26 mouse cellular contexts compared by ENCODE assay signal in the genomic region with DNA sequence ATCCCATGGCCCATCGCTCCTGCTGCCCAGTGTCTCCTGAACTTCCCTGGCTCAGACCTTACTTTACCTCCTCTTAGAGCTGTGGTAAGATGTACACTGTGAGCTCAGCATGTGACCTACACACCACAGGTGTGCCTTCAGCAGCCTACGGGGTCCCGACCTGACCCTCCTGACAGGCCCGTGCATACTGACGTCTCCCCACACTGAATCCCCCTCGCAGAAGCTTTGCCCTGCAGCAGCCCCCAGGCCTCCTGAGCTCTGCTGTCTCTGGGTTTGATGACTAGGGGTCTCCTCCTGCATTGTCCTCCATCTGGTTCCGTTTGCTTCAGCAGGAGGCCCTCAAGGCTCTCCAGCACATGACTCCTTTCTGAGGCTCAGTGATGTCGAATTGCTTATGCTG. TPM values are rescaled to one million over a fixed set of nuclear protein-coding genes. Genes with fewer than 3 reads are reported as not detected.
DNase-seq lines count a peak whose midpoint lies in the region; ATAC-seq and TF ChIP-seq lines count a peak whose summit lies in the region.
"Had no signal": no experiment of that assay in that cellular context is flagged by ENCODE, and none has a peak within 500 bp of the region (broad histone marks: within the 10 kb centered on the region; RNA-seq: fewer than 3 reads in every experiment).

No protein-coding gene starts in this region.

- H3K9me3 ChIP-seq in forebrain, embryonic 12.5 days, result no peaks in the 10 kb centered on the region
- no peaks in the 10 kb centered on the region for H3K9me3 ChIP-seq in forebrain, embryonic 16.5 days (ENCODE audit: control insufficient read depth, low read length)
- H3K9me3 ChIP-seq in heart, postnatal 0 days (replicated peaks; ENCODE audit: control insufficient read depth, low read length), result no peaks in the 10 kb centered on the region
- H3K9me3 ChIP-seq: embryonic facial prominence, embryonic 10.5 days; embryonic facial prominence, embryonic 15.5 days; liver, embryonic 12.5 days; megakaryocyte, embryonic 14.5 days; midbrain, embryonic 13.5 days had no signal

- no peaks in the 10 kb centered on the region for H3K4me1 ChIP-seq in forebrain, embryonic 12.5 days
- no peaks in the 10 kb centered on the region for H3K4me1 ChIP-seq in forebrain, embryonic 16.5 days (replicated peaks; ENCODE audit: control insufficient read depth, insufficient read depth, low read length)
- H3K4me1 ChIP-seq in heart, postnatal 0 days (ENCODE audit: control insufficient read depth, insufficient read depth), result no peaks in the 10 kb centered on the region
- H3K4me1 ChIP-seq in thymus, adult 2 months (replicated peaks; ENCODE audit: control insufficient read depth, insufficient read depth, low read length), result peaks cover 46% of the 10 kb centered on the region
- H3K4me1 ChIP-seq: embryonic facial prominence, embryonic 15.5 days; midbrain, embryonic 13.5 days had no signal

- H3K4me2 ChIP-seq in forebrain, embryonic 12.5 days, result no peak overlapping the region
- H3K4me2 ChIP-seq in forebrain, embryonic 16.5 days (ENCODE audit: low read length), result no peak overlapping the region
- H3K4me2 ChIP-seq in heart, postnatal 0 days (ENCODE audit: low read depth, low read length), result no peak overlapping the region
- H3K4me2 ChIP-seq: embryonic facial prominence, embryonic 15.5 days; hindbrain, embryonic 14.5 days; liver, embryonic 12.5 days; midbrain, embryonic 13.5 days had no signal

- ATAC-seq in forebrain, embryonic 12.5 days (ENCODE audit: low FRiP score), result no peak
- ATAC-seq in forebrain, embryonic 16.5 days, result no peak
- no peak for ATAC-seq in heart, postnatal 0 days (ENCODE audit: insufficient read depth, low read depth)
- ATAC-seq in erythroblast, adult 5-6 weeks (replicated peaks; ENCODE audit: low FRiP score, poor library complexity, severe bottlenecking), result 0 out of 2 replicates have a peak, but pooled peaks have one; percentile 12
- ATAC-seq: forebrain, postnatal 0 days; intestine, postnatal 0 days; liver, embryonic 12.5 days; liver, postnatal 0 days; midbrain, embryonic 13.5 days had no signal

- 87% methylated on average over 8 of the region's 8 CpGs for WGBS in forebrain, embryonic 12.5 days
- 89% methylated on average over 8 of the region's 8 CpGs for WGBS in forebrain, embryonic 16.5 days
- WGBS in heart, postnatal 0 days, result 88% methylated on average over 8 of the region's 8 CpGs
- WGBS in thymus, adult 2 months, result 47% methylated on average over 8 of the region's 8 CpGs

- no peak overlapping the region for H3K27ac ChIP-seq in forebrain, embryonic 12.5 days
- H3K27ac ChIP-seq in forebrain, embryonic 16.5 days (ENCODE audit: low read length), result no peak overlapping the region
- H3K27ac ChIP-seq in heart, postnatal 0 days (ENCODE audit: low read depth), result peak overlapping the region; percentile 60; the same call in 1 of the 2 replicates
- peak overlapping the region; percentile 98 for H3K27ac ChIP-seq in thymus, adult 2 months (ENCODE audit: control insufficient read depth, insufficient read depth, low read length)
- H3K27ac ChIP-seq: embryonic facial prominence, embryonic 10.5 days; embryonic facial prominence, embryonic 15.5 days; hindbrain, embryonic 14.5 days; liver, embryonic 12.5 days; midbrain, embryonic 13.5 days had no signal

- 0 out of 2 replicates have a peak, but pooled peaks have one; percentile 2 for TF ChIP-seq POLR2A in thymus, adult 2 months (IDR thresholded peaks at IDR 0.05; ENCODE audit: control insufficient read depth, extremely low read depth, insufficient read depth, low read length, poor library complexity)

- no peak for TF ChIP-seq CTCF in heart, postnatal 0 days (IDR thresholded peaks at IDR 0.05; ENCODE audit: low read depth)
- TF ChIP-seq CTCF in thymus, adult 2 months (IDR thresholded peaks at IDR 0.05; ENCODE audit: borderline replicate concordance, control insufficient read depth, extremely low read depth, insufficient read depth, low read length, poor library complexity), result no peak

- TF ChIP-seq EP300 in heart, postnatal 0 days (IDR thresholded peaks at IDR 0.05; ENCODE audit: low read depth), result no peak

- H3K9ac ChIP-seq in forebrain, embryonic 12.5 days, result 0 out of 2 replicates have a peak overlapping the region, but pooled peaks have one; percentile 4
- H3K9ac ChIP-seq in forebrain, embryonic 16.5 days (replicated peaks; ENCODE audit: low read depth, low read length), result no peak overlapping the region
- no peak overlapping the region; the same call in 1 of the 2 replicates for H3K9ac ChIP-seq in heart, postnatal 0 days (replicated peaks; ENCODE audit: low read depth, low read length)
- H3K9ac ChIP-seq: embryonic facial prominence, embryonic 15.5 days; forebrain, postnatal 0 days; hindbrain, embryonic 14.5 days; liver, embryonic 12.5 days; liver, postnatal 0 days; midbrain, embryonic 13.5 days had no signal

- no peaks in the 10 kb centered on the region for H3K27me3 ChIP-seq in forebrain, embryonic 12.5 days
- no peaks in the 10 kb centered on the region for H3K27me3 ChIP-seq in forebrain, embryonic 16.5 days (replicated peaks; ENCODE audit: control insufficient read depth, insufficient read depth, low read length)
- no peaks in the 10 kb centered on the region for H3K27me3 ChIP-seq in heart, postnatal 0 days (ENCODE audit: control insufficient read depth, insufficient read depth, low read length)
- H3K27me3 ChIP-seq in thymus, adult 2 months (ENCODE audit: control insufficient read depth, insufficient read depth, low read length), result no peaks in the 10 kb centered on the region
- H3K27me3 ChIP-seq: embryonic facial prominence, embryonic 15.5 days; liver, embryonic 12.5 days; megakaryocyte, embryonic 14.5 days; midbrain, embryonic 13.5 days had no signal

- H3K4me3 ChIP-seq in forebrain, embryonic 12.5 days (replicated peaks), result no peak overlapping the region
- no peak overlapping the region for H3K4me3 ChIP-seq in forebrain, embryonic 16.5 days (replicated peaks; ENCODE audit: low read length)
- no peak overlapping the region for H3K4me3 ChIP-seq in heart, postnatal 0 days (ENCODE audit: low read depth, low read length)
- H3K4me3 ChIP-seq in thymus, adult 2 months (ENCODE audit: control insufficient read depth, insufficient read depth, low read length), result peak overlapping the region; percentile 42
- H3K4me3 ChIP-seq: embryonic facial prominence, embryonic 10.5 days; embryonic facial prominence, embryonic 15.5 days; liver, embryonic 12.5 days; megakaryocyte, embryonic 14.5 days; midbrain, embryonic 13.5 days had no signal

- DNase-seq in heart, postnatal 0 days (ENCODE audit: low spot score), result no peak
- DNase-seq in heart, postnatal 4 days, result no peak
- DNase-seq in thymus, adult 2 months, result no peak
- no peak for DNase-seq in thymus, postnatal 25 days
- DNase-seq in layer of hippocampus, postnatal 36 days, result no peak
- DNase-seq: adrenal gland, adult 8-10 months; cerebellum, adult 2 months; cerebellum, postnatal 14 days; forebrain, postnatal 0 days; gastrocnemius, postnatal 14 days; heart, adult 18-20 months; kidney, adult 9 months; kidney, postnatal 25 days; left cerebral cortex, postnatal 4 days; liver, postnatal 0 days; lung, postnatal 4 days had no signal

- H3K36me3 ChIP-seq in forebrain, embryonic 12.5 days (replicated peaks), result 0 out of 2 replicates have a peak, but pooled peaks cover 3% of the 10 kb centered on the region
- H3K36me3 ChIP-seq in forebrain, embryonic 16.5 days (ENCODE audit: control insufficient read depth, insufficient read depth), result no peaks in the 10 kb centered on the region
- H3K36me3 ChIP-seq in heart, postnatal 0 days (replicated peaks; ENCODE audit: control insufficient read depth, insufficient read depth, low read length), result peaks cover 3% of the 10 kb centered on the region; the same call in 1 of the 2 replicates
- H3K36me3 ChIP-seq in thymus, adult 2 months (ENCODE audit: control insufficient read depth, insufficient read depth, low read length), result no peaks in the 10 kb centered on the region

RNA-seq across cellular contexts. Expression of gene Ppp2r5c, which starts 31.0 kb away (rescaled TPM):
- 152 and 157 TPM in 2 replicates for polyA plus RNA-seq in forebrain, embryonic 12.5 days (2016; fragmentation: Nextera tagmentation; extraction: Ambion mirVana)
- polyA plus RNA-seq in forebrain, embryonic 16.5 days (2015; fragmentation: Nextera tagmentation; extraction: Ambion mirVana), result 139 and 145 TPM in 2 replicates
- total RNA-seq in heart, postnatal 0 days (2014; rRNA removed; ENCODE audit: low replicate concordance), result 103 and 104 TPM in 2 replicates
- polyA plus RNA-seq in heart, postnatal 0 days (2015; fragmentation: Nextera tagmentation; extraction: Ambion mirVana), result 108 and 118 TPM in 2 replicates
- 100 to 1,000 TPM; 126 to 128 TPM for total RNA-seq in heart, postnatal 4 days (2021)
- polyA plus RNA-seq in thymus, adult 2 months (2012; rRNA removed), result 83.1 and 83.7 TPM in 2 replicates
- 41.1 and 42.6 TPM in 2 replicates for total RNA-seq in erythroblast, adult 5-6 weeks (2015; ENCODE audit: low replicate concordance)
- total RNA-seq in erythroblast, adult 5-6 weeks (2017; ENCODE audit: low replicate concordance), result 60.8 and 61.2 TPM in 2 replicates
- 100 to 1,000 TPM; 228 to 249 TPM for total RNA-seq in layer of hippocampus, postnatal 36 days (2021)

Comparison
In these comparisons a context has a peak if more than half of its experiments do, and no peak if none do; other contexts are left out.
1. H3K27ac ChIP-seq: peak in heart, postnatal 0 days (single experiment) and thymus, adult 2 months (single experiment); none in forebrain, embryonic 12.5 days (single experiment) and forebrain, embryonic 16.5 days (single experiment).